Mouse (Mus musculus) stomach, embryonic 15.5 days (tissue): ENCODE measurements at regions not wholly inside any gene's neighbourhood (a gene's known extent, or its start where the extent isn't known, plus 50 kb on each side); places are given as distances from the start of the nearest gene placed in this dataset.
"Not testable (repeated sequence)": the region's sequence is repeated elsewhere in the genome, so short reads cannot be mapped to it uniquely, and the experiment has no call there.

Source experiments
- ATAC-seq: fragments of 200-750 bp; cut with Nextera tagmentation; 2 replicates; pipeline ENCODE4 v1.8.0; 2017; ENCODE audit warnings: low read depth, moderate number of reproducible peaks, moderate TSS enrichment; ENCODE audit not compliant: insufficient read depth, low FRiP score
- H3K27ac ChIP-seq: fragments of 300-500 bp; sonication (generic); 2 replicates; pipeline ENCODE4 v1.5.1; 2015; ENCODE audit warnings: mild to moderate bottlenecking, inconsistent platforms
- H3K27me3 ChIP-seq: fragments of 300-500 bp; sonication (generic); replicated peaks from 2 replicates; pipeline ENCODE4 v1.6.1; 2015; ENCODE audit warnings: inconsistent platforms
- H3K36me3 ChIP-seq: fragments of 300-500 bp; sonication (generic); 2 replicates; pipeline ENCODE4 v1.6.1; 2015; ENCODE audit warnings: inconsistent platforms
- H3K4me1 ChIP-seq: fragments of 300-500 bp; sonication (generic); 2 replicates; pipeline ENCODE4 v1.6.1; 2015; ENCODE audit warnings: inconsistent platforms
- H3K4me2 ChIP-seq: fragments of 300-500 bp; sonication (generic); 2 replicates; pipeline ENCODE4 v1.6.1; 2015; ENCODE audit warnings: mild to moderate bottlenecking, inconsistent platforms
- H3K4me3 ChIP-seq: fragments of 300-500 bp; sonication (generic); replicated peaks from 2 replicates; pipeline ENCODE4 v1.5.1; 2015; ENCODE audit warnings: inconsistent platforms
- H3K9ac ChIP-seq: fragments of 300-500 bp; sonication (generic); 2 replicates; pipeline ENCODE4 v1.6.1; 2015; ENCODE audit warnings: inconsistent platforms
- H3K9me3 ChIP-seq: fragments of 300-500 bp; sonication (generic); 2 replicates; pipeline ENCODE4 v1.6.1; 2016; ENCODE audit warnings: inconsistent platforms
- WGBS: fragments of 180-500 bp; shearing (Covaris S2); methylation state at CpG from one replicate; pipeline ENCODE4 v1.1.7; 2015; 5-methylcytosine and 5-hydroxymethylcytosine counted together

- WGBS, result 63% methylated on average over 7 of the region's 7 CpGs
- Histone ChIP-seq H3K4me2 (no peak overlapping the region), H3K27ac (no peak overlapping the region), H3K9me3 (no peaks in the 10 kb centered on the region), H3K9ac (no peak overlapping the region), H3K4me1 (no peaks in the 10 kb centered on the region), H3K36me3 (no peaks in the 10 kb centered on the region), H3K4me3 (no peak overlapping the region), H3K27me3 (no peaks in the 10 kb centered on the region)
- ATAC-seq, result no peak
Measured at GRCm38 (mm10) chr11:52460190-52460780, 64.1 kb downstream of the 9530068E07Rik start.

GRCm38 (mm10) chr11:52471128-52471527, 74.9 kb downstream of the 9530068E07Rik start:
- not testable (repeated sequence) for H3K4me2 ChIP-seq, H3K9ac ChIP-seq, H3K4me1 ChIP-seq, ATAC-seq, H3K4me3 ChIP-seq, H3K9me3 ChIP-seq, H3K36me3 ChIP-seq, H3K27me3 ChIP-seq, H3K27ac ChIP-seq
- WGBS, result 74% methylated on average over 6 of the region's 6 CpGs

GRCm38 (mm10) chr11:52480111-52480510, 83.9 kb downstream of the 9530068E07Rik start:
- not testable (repeated sequence) for H3K27me3 ChIP-seq, H3K27ac ChIP-seq, H3K4me2 ChIP-seq, H3K4me3 ChIP-seq, H3K4me1 ChIP-seq, H3K36me3 ChIP-seq, H3K9ac ChIP-seq, H3K9me3 ChIP-seq, ATAC-seq
- WGBS, result 64% methylated on average over 10 of the region's 10 CpGs

GRCm38 (mm10) chr11:52480694-52481093, 84.5 kb downstream of the 9530068E07Rik start:
- H3K27me3 ChIP-seq, ATAC-seq, H3K4me1 ChIP-seq, H3K4me3 ChIP-seq, H3K9me3 ChIP-seq, H3K4me2 ChIP-seq, H3K27ac ChIP-seq, H3K36me3 ChIP-seq, H3K9ac ChIP-seq: not testable (repeated sequence)
- WGBS, result 78% methylated on average over 24 of the region's 24 CpGs

- ATAC-seq, H3K4me3 ChIP-seq, H3K27ac ChIP-seq, H3K9ac ChIP-seq, H3K27me3 ChIP-seq, H3K9me3 ChIP-seq, H3K36me3 ChIP-seq, H3K4me2 ChIP-seq, H3K4me1 ChIP-seq: not testable (repeated sequence)
- 84% methylated on average over 6 of the region's 8 CpGs for WGBS
Measured at GRCm38 (mm10) chr11:52483534-52483933, 87.3 kb downstream of the 9530068E07Rik start.

- 59% methylated on average over 4 of the region's 4 CpGs for WGBS
- not testable (repeated sequence) for H3K4me3 ChIP-seq, H3K4me2 ChIP-seq, H3K4me1 ChIP-seq, H3K36me3 ChIP-seq, H3K27ac ChIP-seq, ATAC-seq, H3K9ac ChIP-seq, H3K9me3 ChIP-seq, H3K27me3 ChIP-seq
Measured at GRCm38 (mm10) chr11:52488538-52488937, 92.3 kb downstream of the 9530068E07Rik start.

GRCm38 (mm10) chr11:52493336-52493735, 97.1 kb downstream of the 9530068E07Rik start:
- H3K9me3 ChIP-seq, result no peaks in the 10 kb centered on the region
- no peak overlapping the region for H3K4me3 ChIP-seq
- H3K4me2 ChIP-seq, result no peak overlapping the region
- no peaks in the 10 kb centered on the region for H3K4me1 ChIP-seq
- no peaks in the 10 kb centered on the region for H3K27me3 ChIP-seq
- no peak for ATAC-seq
- 74% methylated on average over 6 of the region's 6 CpGs for WGBS
- no peak overlapping the region for H3K27ac ChIP-seq
- no peaks in the 10 kb centered on the region for H3K36me3 ChIP-seq
- H3K9ac ChIP-seq, result no peak overlapping the region

GRCm38 (mm10) chr11:52496908-52497307, 100.7 kb downstream of the 9530068E07Rik start:
- no peak overlapping the region for H3K9ac ChIP-seq
- WGBS, result 89% methylated on average over 3 of the region's 3 CpGs
- no peaks in the 10 kb centered on the region for H3K4me1 ChIP-seq
- H3K27me3 ChIP-seq, result no peaks in the 10 kb centered on the region
- no peaks in the 10 kb centered on the region for H3K9me3 ChIP-seq
- no peak for ATAC-seq
- H3K36me3 ChIP-seq, result no peaks in the 10 kb centered on the region
- H3K27ac ChIP-seq, result no peak overlapping the region
- no peak overlapping the region for H3K4me3 ChIP-seq
- no peak overlapping the region for H3K4me2 ChIP-seq

- ATAC-seq, result no peak; the same call in 1 of the 2 replicates
- no peak overlapping the region; the same call in 1 of the 2 replicates for H3K4me2 ChIP-seq
- no peak overlapping the region for H3K9ac ChIP-seq
Measured at GRCm38 (mm10) chr11:52502759-52503365, 106.6 kb downstream of the 9530068E07Rik start.

GRCm38 (mm10) chr11:52511831-52512297, 115.6 kb downstream of the 9530068E07Rik start:
- Histone ChIP-seq H3K9ac (no peak overlapping the region), H3K4me1 (0 out of 2 replicates have a peak, but pooled peaks cover 3% of the 10 kb centered on the region), H3K36me3 (no peaks in the 10 kb centered on the region), H3K9me3 (no peaks in the 10 kb centered on the region), H3K27ac (no peak overlapping the region), H3K4me3 (no peak overlapping the region), H3K4me2 (no peak overlapping the region), H3K27me3 (no peaks in the 10 kb centered on the region)
- 37% methylated on average over 4 of the region's 4 CpGs for WGBS
- no peak for ATAC-seq

More at GRCm38 (mm10) chr11:52502759-52503365, 106.6 kb downstream of the 9530068E07Rik start:
- Histone ChIP-seq H3K36me3 (no peaks in the 10 kb centered on the region), H3K27me3 (no peaks in the 10 kb centered on the region), H3K27ac (peak overlapping the region; percentile 51; the same call in 1 of the 2 replicates), H3K9me3 (no peaks in the 10 kb centered on the region), H3K4me1 (peaks cover 5% of the 10 kb centered on the region; the same call in 1 of the 2 replicates), H3K4me3 (no peak overlapping the region)
- 10% methylated on average over 10 of the region's 10 CpGs for WGBS

GRCm38 (mm10) chr11:52517330-52517729, 121.1 kb downstream of the 9530068E07Rik start:
- H3K27ac ChIP-seq, result no peak overlapping the region
- no peak overlapping the region for H3K4me2 ChIP-seq
- H3K4me1 ChIP-seq, result no peaks in the 10 kb centered on the region
- ATAC-seq, result no peak
- no peaks in the 10 kb centered on the region for H3K36me3 ChIP-seq
- H3K9ac ChIP-seq, result no peak overlapping the region
- no peaks in the 10 kb centered on the region for H3K9me3 ChIP-seq
- H3K27me3 ChIP-seq, result no peaks in the 10 kb centered on the region
- H3K4me3 ChIP-seq, result no peak overlapping the region
- WGBS, result 68% methylated on average over 5 of the region's 5 CpGs

- Histone ChIP-seq H3K27me3 (no peaks in the 10 kb centered on the region), H3K27ac (no peak overlapping the region), H3K4me1 (no peaks in the 10 kb centered on the region), H3K36me3 (no peaks in the 10 kb centered on the region), H3K4me2 (no peak overlapping the region), H3K4me3 (no peak overlapping the region), H3K9me3 (no peaks in the 10 kb centered on the region), H3K9ac (no peak overlapping the region)
- WGBS, result 50% methylated on average over 3 of the region's 3 CpGs
- no peak for ATAC-seq
Measured at GRCm38 (mm10) chr11:52519877-52520276, 123.6 kb downstream of the 9530068E07Rik start.
